Mouse (Mus musculus) naive thymus-derived CD4-positive, alpha-beta T cell, adult 2 months (primary cell): ENCODE measurements around the gene Tex26.

Experiments used
- DNase-seq: peaks from one replicate; pipeline ENCODE4 v3.0.0-alpha.2; 2011; ENCODE audit warnings: low read depth

The Tex26 gene

GRCm38 (mm10) chr5:149488360-149489021 is 49.0 kb downstream of the Tex26 start:
- DNase-seq, result no peak

GRCm38 (mm10) chr5:149489136-149489535 is 49.7 kb downstream of the Tex26 start:
- DNase-seq, result no peak

DNA sequence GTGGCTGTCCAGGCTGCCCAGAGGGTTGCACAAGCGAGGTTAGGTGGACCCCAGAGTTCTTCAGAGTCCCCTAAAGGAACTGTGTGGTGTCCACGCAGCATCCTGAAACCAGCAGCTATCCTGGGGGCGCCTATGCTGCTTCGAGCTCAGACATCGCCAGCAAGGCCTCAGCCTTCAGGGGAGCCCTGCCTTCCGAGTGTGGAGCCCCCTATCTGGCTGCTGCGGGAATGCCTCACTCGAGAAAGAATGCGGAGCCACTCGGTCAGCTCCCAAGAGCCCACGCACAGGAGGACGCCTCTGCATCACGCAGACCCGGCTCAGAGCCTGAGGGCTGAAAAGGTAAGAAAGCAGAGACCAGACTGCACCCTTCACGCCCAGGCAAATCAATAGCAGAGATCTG is 50.8 kb downstream of the Tex26 start:
- no peak for DNase-seq

DNA sequence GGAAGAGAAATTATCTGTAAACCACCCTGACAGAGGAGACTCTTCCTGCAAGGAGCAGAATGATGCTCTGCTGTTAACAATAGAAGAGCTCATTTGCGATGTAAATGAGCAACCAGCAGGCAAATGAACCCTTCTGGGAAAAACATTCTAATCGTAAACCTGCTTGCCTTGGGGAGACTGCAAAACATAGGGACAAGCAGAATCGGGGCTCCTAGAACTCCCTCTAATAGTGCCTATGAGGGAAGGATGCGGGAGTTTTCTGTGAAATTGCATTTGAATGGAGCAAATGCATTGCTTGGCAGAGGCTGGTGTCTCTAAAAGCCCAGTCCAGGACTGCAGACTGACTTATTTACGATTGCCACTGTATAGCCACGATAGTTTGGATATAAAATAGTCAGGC is 56.2 kb downstream of the Tex26 start:
- DNase-seq, result no peak

GRCm38 (mm10) chr5:149496401-149497066 is 57.1 kb downstream of the Tex26 start:
- no peak for DNase-seq

GRCm38 (mm10) chr5:149499936-149500335 is 60.5 kb downstream of the Tex26 start:
- DNase-seq, result no peak

DNA sequence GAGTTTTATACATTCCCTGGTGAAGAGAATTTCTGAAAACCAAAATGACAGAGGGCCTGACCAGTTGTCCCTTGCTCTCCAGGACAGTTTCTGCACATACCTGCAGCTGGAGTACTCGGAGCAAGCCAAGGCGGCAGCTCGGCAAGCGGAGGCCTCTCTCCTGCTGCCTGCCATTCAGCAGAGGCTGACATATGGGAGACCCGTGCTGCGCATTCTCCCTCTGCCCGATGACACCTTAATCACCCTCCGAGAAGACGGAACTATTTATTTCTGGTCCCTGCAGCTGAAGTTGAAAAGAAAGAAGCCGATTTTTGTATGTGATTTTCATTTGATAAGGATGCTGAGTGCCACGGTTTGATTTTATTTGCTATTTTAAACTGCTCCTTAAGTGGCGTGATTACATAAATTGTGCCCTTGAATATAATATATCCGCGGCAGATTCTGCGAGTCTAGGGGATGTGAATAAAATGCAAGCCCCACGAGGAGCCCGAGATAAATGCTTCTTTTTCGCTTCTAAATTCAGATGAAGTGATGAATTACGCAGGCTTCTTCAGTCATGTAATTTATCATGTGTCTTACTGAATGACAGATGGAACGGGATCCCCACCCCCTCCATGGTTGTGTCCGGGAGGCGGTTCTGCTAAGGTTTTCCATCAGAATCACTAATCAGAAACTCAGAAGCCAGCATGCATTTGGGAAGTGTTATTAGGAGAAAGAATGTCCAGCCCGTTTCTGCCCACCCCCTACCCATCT is 64.1 kb downstream of the Tex26 start:
- DNase-seq, result no peak

- no peak for DNase-seq
These were observed 65.5 kb downstream of the Tex26 start for GRCm38 (mm10) chr5:149504985-149505384.

- no peak for DNase-seq
These were observed 66.6 kb downstream of the Tex26 start for GRCm38 (mm10) chr5:149506033-149506432.

DNA sequence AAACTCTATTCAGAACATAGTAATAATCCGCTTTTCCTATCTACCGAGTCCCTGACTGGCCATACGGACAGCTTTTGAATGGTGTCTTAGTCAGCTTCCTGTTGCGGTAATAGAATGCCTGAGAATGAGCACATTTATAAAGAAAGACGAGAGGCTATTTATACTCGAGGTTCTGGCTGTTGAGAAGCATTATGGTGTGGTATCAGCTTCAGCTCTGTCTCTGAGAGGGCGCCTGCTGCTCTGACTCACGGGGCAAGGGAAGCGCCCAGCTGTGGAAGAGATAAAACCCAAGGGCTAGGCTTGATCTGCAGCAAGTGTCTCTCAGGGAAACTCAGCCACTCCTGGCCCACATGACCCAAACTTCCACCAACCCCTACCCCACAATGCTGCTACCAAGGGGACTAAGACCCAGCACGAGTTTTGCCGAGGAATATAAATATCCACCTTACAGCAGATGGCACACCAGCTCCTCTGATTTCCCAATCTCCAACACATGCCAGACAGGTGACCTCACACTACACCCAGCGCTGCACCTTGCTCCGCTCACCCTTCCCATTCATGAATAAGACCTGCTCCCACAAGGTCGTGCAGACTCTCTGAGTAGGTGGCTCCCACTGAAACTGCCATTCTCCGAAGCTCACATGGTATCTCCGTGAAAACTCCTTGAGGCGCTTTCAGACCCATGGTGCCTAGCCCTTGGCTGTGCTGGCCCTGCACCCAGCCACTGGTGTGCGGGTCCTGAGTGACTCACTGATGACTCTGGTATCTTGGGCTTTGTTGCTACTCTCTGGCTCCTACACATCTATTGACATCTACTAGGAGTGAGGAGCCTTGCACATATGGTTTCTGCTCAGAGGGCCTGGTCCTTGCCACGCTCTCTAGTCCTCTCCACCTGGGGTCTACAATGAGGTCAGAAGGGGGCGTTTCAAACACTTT is 68.9 kb downstream of the Tex26 start:
- DNase-seq, result no peak

DNA sequence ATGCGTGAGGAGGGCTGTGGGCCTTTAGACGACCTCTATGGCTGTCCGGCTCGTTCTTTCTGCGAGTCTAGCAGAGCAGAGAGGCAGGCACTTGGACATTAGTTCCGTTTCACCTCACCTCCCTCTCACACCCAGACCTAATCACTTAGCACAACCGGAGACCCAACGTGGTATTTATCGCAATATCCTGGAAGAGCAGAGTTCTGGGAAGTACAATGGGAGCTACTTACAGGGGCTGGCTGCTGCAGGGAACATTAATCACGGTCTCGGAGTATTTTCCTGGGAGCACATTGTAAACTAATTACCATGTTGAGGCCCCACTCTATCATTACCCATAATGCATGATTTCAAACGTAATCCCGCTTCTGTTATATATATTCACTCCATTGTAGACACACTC is 70.9 kb downstream of the Tex26 start:
- no peak for DNase-seq

DNA sequence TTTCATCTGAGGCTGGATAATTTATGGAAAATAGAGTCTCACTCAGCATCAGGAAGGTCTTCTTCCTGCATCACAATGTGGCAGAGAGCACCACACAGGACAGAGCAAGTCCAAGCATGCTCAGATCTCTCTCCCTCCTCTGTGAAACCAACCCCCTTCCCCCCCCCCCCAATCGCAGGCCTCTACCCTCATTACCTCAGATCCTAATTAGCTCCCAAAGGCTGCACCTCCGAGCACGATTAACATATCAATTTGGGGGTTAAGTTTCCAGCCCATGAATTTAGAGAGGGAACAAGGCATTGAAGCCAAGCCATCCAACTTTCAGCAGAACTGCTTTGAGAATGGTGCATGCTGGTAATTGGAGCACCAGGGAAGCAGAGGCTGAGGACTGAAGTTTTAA is 73.2 kb downstream of the Tex26 start:
- DNase-seq, result no peak

DNA sequence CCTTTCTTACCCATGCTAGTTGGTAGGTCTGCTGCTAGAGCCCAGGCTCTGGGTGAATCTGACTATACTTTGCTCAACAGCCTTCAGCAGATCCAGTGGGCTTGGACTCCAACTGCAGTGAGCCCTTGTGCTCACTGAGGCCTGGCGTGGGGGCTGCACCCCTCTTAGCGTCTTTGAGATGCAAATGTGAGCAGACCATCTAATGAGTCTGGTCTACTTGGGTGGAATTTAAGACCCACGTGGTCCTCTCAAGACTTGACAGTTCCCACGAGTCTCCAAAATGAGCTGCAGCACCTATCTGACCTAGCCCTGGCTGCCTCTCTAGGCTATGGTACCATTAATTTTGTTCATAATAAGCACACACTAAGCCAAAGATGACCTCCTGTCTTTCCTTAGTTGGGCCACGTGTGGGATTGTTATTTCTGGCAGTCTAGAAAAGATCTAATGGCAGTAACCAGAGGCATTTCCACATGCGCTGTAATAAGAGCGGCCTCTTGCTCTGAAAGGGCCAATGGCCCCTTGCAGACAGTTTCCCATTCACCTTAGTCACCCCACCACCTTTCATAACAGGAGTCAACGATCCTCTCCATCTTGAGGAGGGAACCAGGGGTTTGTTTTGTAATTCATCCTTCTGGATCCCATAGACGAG is 74.1 kb downstream of the Tex26 start:
- DNase-seq, result no peak

DNA sequence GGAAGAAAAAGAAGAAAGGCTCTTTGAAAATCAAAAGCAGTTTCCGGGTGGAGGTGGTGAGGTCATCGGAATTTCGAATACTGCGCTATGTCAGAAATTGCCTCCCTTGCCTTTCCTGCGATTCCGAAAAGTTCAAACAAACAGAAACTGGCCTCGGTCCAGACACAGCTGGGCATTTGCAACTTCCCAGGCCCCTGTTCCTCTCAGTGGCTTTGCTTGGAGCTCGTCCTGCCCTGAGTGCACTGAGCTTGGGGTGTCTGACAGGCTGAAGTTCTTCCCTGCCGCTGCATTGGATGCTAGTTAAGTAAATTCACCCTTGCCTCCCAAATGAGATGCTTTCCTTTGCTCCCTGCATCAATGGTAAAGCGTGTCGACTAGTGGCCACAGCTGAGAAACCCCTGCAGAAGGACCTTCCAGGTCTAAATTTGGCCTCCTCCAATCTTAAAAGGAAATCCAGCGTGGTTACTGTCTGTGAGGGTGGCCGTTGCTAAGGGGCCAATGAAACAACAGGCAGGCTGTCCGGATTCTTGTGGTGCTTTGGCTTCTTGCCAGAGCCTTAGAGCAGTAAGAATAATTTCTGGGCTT is 74.7 kb downstream of the Tex26 start:
- no peak for DNase-seq

GRCm38 (mm10) chr5:149514890-149515289 is 75.4 kb downstream of the Tex26 start:
- DNase-seq, result no peak

DNA sequence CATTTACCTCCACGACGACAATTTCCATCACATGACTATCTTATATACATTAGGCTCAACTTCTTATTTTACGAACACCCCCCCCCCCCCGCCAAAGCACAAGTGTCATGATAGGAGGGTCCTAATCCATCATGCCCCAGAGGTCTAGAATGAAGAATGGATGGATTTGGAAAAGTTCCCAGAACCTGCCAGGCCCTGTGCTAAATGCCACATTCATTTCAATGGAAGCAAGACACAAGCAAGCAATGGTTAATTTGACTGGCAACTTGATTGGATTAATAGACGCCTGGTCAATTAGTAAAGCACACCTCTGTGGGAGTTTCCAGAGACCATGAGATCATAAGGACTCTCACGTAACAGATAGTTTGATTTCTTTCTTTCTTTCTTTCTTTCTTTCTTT is 77.7 kb downstream of the Tex26 start:
- DNase-seq, result no peak
